Mouse (Mus musculus) kidney, postnatal 14 days (tissue): ENCODE measurements around the gene Acly.
"Not testable (repeated sequence)": the region's sequence is repeated elsewhere in the genome, so short reads cannot be mapped to it uniquely, and the experiment has no call there.

Experiments
- DNase-seq: peaks from one replicate; pipeline ENCODE4 v3.0.0; 2022; ENCODE audit warnings: mixed read lengths

Acly gene

DNA sequence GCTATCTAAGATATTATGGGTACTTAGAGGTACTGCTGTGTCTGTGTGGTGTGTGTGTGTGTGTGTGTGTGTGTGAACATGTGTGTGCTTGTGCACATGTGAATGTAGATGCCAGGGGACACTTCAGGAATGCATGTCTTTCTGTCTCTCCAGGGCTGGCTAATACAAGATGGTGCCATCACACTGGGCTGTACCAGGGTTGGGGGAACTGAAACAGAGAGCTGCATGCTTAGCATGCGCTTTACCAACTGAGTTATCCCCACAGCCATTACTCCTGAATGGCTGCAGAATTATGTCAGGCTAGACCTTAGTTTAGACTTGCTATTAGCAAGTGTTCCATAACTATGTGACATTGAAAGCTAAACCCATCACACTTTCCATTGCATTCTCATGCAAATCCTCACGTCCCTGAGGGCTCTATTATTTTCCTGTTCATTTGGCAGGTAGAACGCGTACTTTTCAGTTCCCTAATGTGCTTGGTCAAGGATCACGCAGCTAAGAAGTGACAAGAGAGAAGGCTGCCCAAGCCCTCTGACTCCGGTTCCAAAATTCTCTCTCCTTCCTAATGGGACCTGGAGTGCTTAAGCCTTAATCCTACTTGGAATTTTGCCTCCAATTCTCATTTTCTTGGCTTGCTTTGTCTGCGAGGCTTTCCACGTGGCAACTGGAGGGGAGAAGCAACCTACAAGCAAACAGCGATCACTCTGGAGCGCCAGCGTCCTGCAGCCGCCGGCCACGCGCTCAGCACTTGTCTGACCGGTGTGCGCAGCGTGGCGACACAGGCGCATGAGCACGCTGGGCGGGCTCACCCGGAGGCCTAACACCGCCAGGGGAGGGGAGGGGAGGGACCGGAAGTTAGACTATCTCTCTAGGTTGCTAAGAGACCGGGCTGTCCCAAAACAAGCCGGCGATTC, 17.3 kb upstream of the Acly start, which contains the start of gene Ttc25:
Ttc25 (plus strand) TSS at position 776 of the 914 bp plus-strand sequence.
- DNase-seq: peak; percentile 93

DNA sequence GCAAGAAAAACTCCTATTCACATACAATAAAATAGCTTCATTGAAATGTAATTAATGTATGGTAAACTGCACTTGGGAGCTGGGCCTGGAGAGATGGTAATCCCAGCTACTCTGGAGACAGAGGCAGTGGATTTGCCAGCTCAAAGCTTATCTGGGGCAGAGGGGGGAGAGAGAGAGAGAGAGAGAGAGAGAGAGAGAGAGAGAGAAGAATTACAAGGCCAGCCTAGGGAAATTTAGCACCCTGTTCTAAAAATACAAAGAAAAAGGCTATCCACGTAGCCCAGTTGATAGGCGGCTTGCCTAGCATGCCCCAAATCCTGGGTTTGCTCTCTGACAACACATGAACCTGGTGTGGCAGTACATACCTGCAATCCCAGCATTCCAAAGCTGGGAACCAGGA, 13.8 kb upstream of the Acly start:
- no peak for DNase-seq

GRCm38 (mm10) chr11:100540966-100541365, 13.2 kb upstream of the Acly start:
- no peak for DNase-seq

- DNase-seq: no peak
Observed at GRCm38 (mm10) chr11:100536466-100536865, 8.7 kb upstream of the Acly start.

GRCm38 (mm10) chr11:100535996-100536395, 8.2 kb upstream of the Acly start:
- no peak for DNase-seq

DNA sequence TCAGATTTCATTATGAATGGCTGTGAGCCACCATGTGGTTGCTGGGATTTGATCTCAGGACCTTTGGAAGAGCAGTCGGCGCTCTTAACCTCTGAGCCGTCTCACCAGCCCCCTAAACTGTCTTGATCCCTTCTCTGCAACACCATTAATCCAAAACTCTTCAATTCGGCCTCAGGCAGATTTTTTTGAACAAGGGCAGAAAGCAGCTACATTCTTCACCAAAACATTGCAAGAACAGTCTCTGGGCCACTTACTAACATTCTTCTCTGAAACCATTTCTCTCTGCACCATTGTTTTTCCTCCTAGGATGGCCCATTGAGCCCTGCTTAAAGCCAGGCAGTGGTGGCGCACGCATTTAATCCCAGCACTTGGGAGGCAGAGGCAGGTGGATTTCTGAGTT, 7.0 kb upstream of the Acly start:
- not testable (repeated sequence) for DNase-seq

GRCm38 (mm10) chr11:100534411-100534810, 6.6 kb upstream of the Acly start:
- not testable (repeated sequence) for DNase-seq

- no peak for DNase-seq
Observed at GRCm38 (mm10) chr11:100533871-100534270, 6.1 kb upstream of the Acly start.

GRCm38 (mm10) chr11:100528375-100529165, 770 bp upstream of the Acly start:
- no peak for DNase-seq

DNA sequence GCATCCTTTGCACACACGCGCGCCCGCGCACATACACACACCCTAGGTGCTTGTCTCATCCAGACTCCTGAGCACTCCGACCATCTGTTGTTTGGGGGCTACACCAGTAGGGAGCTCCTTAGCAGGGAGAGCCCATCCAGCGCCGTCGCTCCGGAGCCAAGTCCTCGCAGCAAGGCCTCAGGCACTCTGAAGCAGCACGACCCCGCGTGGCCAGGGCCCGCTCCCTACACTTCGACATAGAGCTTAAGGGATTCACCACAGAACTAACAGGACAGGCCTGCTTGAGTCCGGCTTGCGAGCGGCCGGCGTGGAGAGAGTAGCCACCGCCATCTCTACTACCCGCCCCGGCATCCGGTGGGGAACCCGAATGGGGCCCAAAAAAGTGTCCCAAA, 738 bp downstream of the Acly start:
- DNase-seq: peak; percentile 75

GRCm38 (mm10) chr11:100526052-100526816, 1.6 kb downstream of the Acly start:
- DNase-seq: no peak

DNA sequence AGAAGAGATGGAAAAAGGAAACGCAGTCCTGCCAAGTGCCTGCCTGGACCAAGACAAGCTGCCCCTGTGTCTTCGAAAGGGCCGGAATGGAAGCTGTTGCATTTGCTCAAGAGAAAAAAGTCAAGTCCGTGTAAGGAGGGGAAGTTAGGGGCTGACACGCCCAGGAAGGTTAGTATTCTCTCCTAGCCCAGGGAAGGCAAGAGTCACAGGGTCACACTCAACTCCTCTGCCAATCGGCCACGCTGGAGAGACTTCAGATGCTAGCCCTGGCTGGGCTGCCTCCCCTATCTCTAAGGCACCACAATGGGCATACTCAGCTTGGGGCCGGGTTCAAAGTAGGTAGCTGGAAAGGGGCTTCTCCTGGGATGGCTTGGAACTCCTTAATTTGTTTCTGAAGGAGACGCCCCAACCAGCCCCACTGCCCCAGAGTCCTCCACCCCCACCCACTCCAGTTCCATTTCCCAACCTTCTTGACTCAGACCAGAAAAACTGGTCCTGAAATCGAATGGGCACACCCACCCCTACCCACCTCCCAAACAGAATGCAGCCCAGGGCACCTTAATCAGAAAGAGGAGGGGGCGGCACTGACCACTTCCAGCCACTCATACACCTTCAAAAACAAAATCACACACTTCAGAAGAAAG, 2.7 kb downstream of the Acly start:
- no peak for DNase-seq

DNA sequence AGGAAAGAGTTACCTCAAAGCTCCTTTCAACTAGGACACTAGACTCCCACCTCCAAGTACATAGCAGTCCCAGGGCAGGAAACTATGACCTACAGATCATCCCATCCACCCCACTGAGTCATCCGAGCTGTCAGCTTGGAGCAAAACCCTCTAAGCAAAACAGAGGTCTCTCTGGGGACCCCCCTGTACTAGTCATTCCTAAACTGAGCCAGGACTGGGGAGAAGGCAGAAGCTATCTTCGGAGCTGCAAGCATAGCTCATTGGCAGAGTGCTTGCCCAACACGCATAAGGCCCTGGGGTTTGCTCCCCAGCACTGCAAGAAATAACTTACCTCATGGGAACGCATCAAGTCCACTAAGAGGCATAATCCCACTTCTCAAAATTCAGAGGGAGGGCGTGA, 3.4 kb downstream of the Acly start:
- no peak for DNase-seq

DNA sequence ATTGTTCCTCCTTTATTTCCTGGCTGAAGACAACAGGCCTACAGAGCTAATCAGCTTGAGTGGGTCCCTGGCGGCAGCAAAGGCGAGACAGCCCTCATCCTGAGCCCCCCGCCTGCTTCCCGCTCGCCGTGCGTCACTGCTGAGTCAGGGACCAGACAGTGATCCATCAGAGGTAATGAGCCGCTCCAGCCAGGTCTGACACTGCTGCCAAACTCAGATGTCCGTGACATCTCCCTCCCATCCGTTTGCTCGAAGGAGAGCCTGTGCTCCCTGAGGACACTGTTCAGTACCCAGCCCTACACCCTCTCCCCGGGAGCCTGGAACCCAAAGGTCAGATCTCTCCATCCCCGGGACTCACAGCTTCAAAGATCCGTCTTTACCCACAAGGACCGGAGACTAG, 7.0 kb downstream of the Acly start:
- DNase-seq: peak; percentile 77

DNA sequence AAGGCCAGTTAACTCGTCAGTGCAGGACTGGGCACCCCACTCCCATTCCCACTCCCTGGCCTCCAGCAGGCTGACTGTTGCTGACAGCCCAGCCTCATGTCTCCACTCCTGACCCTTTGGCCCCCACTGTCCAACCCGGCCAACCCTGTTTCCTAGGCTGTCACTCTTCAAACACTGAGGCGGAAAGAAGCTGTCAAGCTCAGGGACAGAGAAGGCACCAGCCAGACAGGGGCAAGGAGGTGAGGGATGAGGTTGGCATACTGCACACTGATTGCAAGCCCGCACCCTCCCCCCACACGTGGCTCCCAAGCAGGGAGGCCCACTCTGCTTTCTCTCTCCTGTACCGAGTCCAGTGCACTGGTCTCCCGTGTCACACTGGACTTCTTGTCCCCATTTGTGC, 8.6 kb downstream of the Acly start:
- no peak for DNase-seq

GRCm38 (mm10) chr11:100518188-100518591, 9.6 kb downstream of the Acly start:
- peak; percentile 87 for DNase-seq

DNA sequence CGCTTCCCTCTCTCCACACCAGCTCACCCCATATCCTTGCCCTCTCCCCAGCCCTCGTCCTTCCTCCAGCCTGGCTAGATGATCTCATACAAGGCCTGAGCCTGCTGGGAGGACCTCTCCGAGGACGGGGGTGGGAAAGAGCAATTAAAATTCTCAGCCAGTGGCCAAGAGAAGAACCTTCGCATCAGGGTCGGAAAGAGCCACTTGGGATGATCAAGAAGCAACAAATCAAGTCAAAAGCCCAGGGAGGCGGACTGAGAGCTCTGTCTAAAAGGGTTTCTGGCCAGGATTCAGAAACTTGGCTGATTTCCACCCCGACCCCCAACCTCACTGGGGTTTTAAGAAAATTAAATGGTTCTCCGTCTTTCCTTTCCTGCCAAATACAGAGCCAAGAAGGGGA, 11.5 kb downstream of the Acly start:
- peak; percentile 70 for DNase-seq

DNA sequence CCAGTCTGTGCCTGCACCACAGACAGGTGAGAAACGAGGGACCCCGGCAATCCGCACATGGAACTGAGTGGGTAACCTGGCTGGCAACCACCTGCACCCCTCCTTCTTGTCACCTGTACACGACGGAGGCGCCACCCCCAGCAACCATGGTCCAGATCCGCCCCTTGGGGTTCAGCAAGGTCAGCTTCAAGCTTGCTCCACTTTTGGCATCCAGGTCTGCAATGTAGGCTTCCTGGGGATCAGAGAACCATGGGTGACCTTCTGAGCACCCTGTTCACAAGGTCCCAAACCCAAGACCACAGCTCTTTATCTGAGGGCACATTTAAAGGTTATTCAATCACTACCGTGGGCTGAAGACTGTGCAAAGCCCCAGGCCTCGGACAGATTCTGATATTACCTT, 12.0 kb downstream of the Acly start:
- no peak for DNase-seq

- DNase-seq: peak; percentile 41
Observed at GRCm38 (mm10) chr11:100515061-100515460, 12.7 kb downstream of the Acly start.

GRCm38 (mm10) chr11:100513716-100514115, 14.1 kb downstream of the Acly start:
- DNase-seq: no peak

DNA sequence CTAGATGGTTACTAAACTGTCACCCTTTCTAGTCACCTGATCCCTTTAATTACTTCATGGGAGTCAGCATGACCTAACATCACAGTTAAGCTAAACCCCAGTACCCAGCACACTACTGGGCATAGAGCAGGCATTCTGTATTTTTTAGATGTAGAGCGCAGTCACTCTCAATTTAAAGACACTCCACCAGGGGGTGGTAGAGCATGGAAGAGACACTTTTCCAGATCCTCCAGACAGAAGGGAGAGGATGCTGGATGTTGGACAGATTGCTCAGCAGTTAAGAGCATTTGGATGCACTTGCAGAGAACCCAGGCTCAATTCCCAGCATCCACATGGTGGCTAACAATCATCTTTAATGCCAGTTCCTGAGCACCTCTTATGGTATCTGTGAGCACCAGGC, 15.4 kb downstream of the Acly start:
- DNase-seq: peak; percentile 49

GRCm38 (mm10) chr11:100510556-100510955, 17.2 kb downstream of the Acly start:
- DNase-seq: no peak

DNA sequence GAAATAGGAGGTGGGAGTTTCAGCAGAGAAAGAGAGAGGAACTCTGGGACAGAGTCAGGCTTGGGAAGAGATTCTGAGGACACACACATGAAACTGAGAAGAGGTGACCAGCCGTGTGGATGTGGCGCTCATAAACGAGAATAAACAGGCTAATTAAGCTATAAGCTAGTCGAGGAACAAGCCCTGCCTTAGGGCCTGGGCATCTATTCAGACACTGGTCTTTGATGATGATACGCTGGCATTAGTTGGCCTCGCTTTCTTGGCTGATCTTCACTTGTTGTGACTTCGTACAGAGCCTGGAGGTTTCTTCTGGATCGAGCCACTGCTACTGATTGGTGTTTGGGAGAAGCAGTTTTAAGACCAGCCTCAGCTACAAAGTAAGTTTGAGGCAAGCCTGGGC, 21.8 kb downstream of the Acly start:
- DNase-seq: no peak
